Comparison of ENCODE assay signal across 8 mouse cellular contexts in the genomic region with DNA sequence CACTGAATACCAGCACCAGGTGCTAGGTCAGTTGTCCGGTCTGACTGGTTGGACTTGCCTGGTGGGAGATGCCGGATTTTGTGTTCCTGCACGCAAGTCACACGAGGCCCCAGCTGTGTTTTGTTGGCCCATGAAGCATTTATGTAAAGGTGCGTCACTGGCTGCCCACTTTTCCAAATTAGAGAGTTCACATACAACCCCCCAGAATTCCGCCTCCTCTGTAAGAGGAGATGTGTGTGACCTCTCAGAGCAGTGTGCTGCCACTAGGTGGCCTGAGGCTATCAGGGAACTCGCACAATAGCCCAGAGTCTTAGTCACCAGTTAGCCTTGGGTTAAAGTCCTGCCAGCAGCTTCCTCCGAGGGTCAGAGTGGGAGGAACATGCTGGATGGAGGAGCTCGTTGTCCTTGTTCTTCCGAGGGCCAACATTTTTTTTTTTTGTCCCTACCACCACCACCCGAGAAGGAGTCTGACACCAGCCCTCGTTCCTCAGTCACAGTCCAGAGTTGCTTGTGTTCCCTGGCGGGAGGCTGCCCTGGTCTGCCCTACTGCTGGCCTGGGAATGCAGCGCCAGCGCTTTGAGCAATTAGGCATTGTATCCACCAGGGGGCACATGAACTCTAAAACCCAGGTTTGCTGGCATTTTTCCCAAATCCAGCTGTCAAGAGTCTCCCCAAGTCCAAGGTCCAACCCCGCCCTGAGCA. TPM values are rescaled to one million over a fixed set of nuclear protein-coding genes. Genes with fewer than 3 reads are reported as not detected.
DNase-seq lines count a peak whose midpoint lies in the region; ATAC-seq lines count a peak whose summit lies in the region.

No protein-coding gene starts in this region.

- H3K36me3 ChIP-seq in intestine, embryonic 16.5 days (ENCODE audit: control insufficient read depth, insufficient read depth, low read length), result no peaks in the 10 kb centered on the region

- no peaks in the 10 kb centered on the region for H3K9me3 ChIP-seq in intestine, embryonic 16.5 days (ENCODE audit: control insufficient read depth, low read length)

- peak overlapping the region; percentile 71 for H3K27ac ChIP-seq in intestine, embryonic 16.5 days (ENCODE audit: low read length)

- DNase-seq in A20 (ENCODE audit: low read depth, low spot score) (peak; percentile 47), R1 (ENCODE audit: low read depth, low spot score) (peak; percentile 90), liver (peak; percentile 66)
- peak; percentile 90 for DNase-seq in embryo, embryonic 11 days
- DNase-seq in naive thymus-derived CD4-positive, alpha-beta T cell, adult 2 months (ENCODE audit: low read depth), result peak; percentile 81
- peak; percentile 79 for DNase-seq in testis, postnatal 10 days (ENCODE audit: low spot score)

- peak overlapping the region; percentile 35; the same call in 1 of the 2 replicates for H3K9ac ChIP-seq in intestine, embryonic 16.5 days (ENCODE audit: low read depth, low read length)

- peak; percentile 30 for ATAC-seq in granulocyte monocyte progenitor cell, adult 5-6 weeks (replicated peaks; ENCODE audit: poor library complexity, severe bottlenecking)
- peak; percentile 70 for ATAC-seq in intestine, embryonic 16.5 days

- no peak overlapping the region for H3K4me3 ChIP-seq in intestine, embryonic 16.5 days (ENCODE audit: low read length)

- peaks cover 43% of the 10 kb centered on the region for H3K4me1 ChIP-seq in intestine, embryonic 16.5 days (ENCODE audit: control insufficient read depth, insufficient read depth, low read length)

- 15% methylated on average over 16 of the region's 16 CpGs for WGBS in intestine, embryonic 16.5 days

- no peaks in the 10 kb centered on the region; the same call in 1 of the 2 replicates for H3K27me3 ChIP-seq in intestine, embryonic 16.5 days (replicated peaks; ENCODE audit: control insufficient read depth, insufficient read depth, low read length)

- peak overlapping the region; percentile 32; the same call in 1 of the 2 replicates for H3K4me2 ChIP-seq in intestine, embryonic 16.5 days (ENCODE audit: low read depth, low read length)

RNA-seq across cellular contexts. Expression of a gene that starts 6.1 kb away (rescaled TPM):
- total RNA-seq in granulocyte monocyte progenitor cell, adult 5-6 weeks (2014; fragmentation: Nextera tagmentation), result not detected in 2 replicates
- total RNA-seq in granulocyte monocyte progenitor cell, adult 5-6 weeks (2017), result not detected in 2 replicates
- polyA plus RNA-seq in intestine, embryonic 16.5 days (2015; fragmentation: Nextera tagmentation; extraction: Ambion mirVana), result 1.3 and 1.6 TPM in 2 replicates

RNA-seq across cellular contexts. Expression of a gene that starts 6.5 kb away (rescaled TPM):
- total RNA-seq in granulocyte monocyte progenitor cell, adult 5-6 weeks (2014; fragmentation: Nextera tagmentation), result 1.0 and 4.3 TPM in 2 replicates
- 0.93 and 1.8 TPM in 2 replicates for total RNA-seq in granulocyte monocyte progenitor cell, adult 5-6 weeks (2017)
- 8.0 and 9.2 TPM in 2 replicates for polyA plus RNA-seq in intestine, embryonic 16.5 days (2015; fragmentation: Nextera tagmentation; extraction: Ambion mirVana)

RNA-seq across cellular contexts. Expression of a gene that starts 45.7 kb away (rescaled TPM):
- total RNA-seq in granulocyte monocyte progenitor cell, adult 5-6 weeks (2014; fragmentation: Nextera tagmentation), result 15.5 and 17.4 TPM in 2 replicates
- total RNA-seq in granulocyte monocyte progenitor cell, adult 5-6 weeks (2017), result 10.4 and 11.1 TPM in 2 replicates
- 20.6 and 22.7 TPM in 2 replicates for polyA plus RNA-seq in intestine, embryonic 16.5 days (2015; fragmentation: Nextera tagmentation; extraction: Ambion mirVana)
